Mouse (Mus musculus): ENCODE results near the gene Tkt.
"Not testable (repeated sequence)": the region's sequence is repeated elsewhere in the genome, so short reads cannot be mapped to it uniquely, and the experiment has no call there.

Gene Tkt

GRCm38 (mm10) chr14:30553185-30553584, 5.0 kb downstream of the Tkt start:
- peak; percentile 59 for DNase-seq (ENCODE audit: low spot score)

GRCm38 (mm10) chr14:30556651-30557050, 8.5 kb downstream of the Tkt start:
- no peak for DNase-seq (ENCODE audit: low spot score)

- no peak for DNase-seq (ENCODE audit: low spot score)
Measured at GRCm38 (mm10) chr14:30557730-30558129, 9.6 kb downstream of the Tkt start.

- DNase-seq (ENCODE audit: low spot score), result no peak
Measured at GRCm38 (mm10) chr14:30559321-30559850, 11.2 kb downstream of the Tkt start.

- DNase-seq (ENCODE audit: low spot score), result no peak
Measured at GRCm38 (mm10) chr14:30560803-30561389, 12.7 kb downstream of the Tkt start.

GRCm38 (mm10) chr14:30561470-30562187, 13.5 kb downstream of the Tkt start:
- DNase-seq (ENCODE audit: low spot score), result no peak

GRCm38 (mm10) chr14:30562343-30562742, 14.2 kb downstream of the Tkt start:
- no peak for DNase-seq (ENCODE audit: low spot score)

- peak; percentile 38 for DNase-seq (ENCODE audit: low spot score)
Measured at GRCm38 (mm10) chr14:30564451-30564850, 16.3 kb downstream of the Tkt start.

GRCm38 (mm10) chr14:30566317-30566716, 18.2 kb downstream of the Tkt start:
- DNase-seq (ENCODE audit: low spot score), result no peak

- no peak for DNase-seq (ENCODE audit: low spot score)
Measured at GRCm38 (mm10) chr14:30568016-30568415, 19.9 kb downstream of the Tkt start.

GRCm38 (mm10) chr14:30570303-30570702, 22.1 kb downstream of the Tkt start:
- no peak for DNase-seq (ENCODE audit: low spot score)

GRCm38 (mm10) chr14:30572253-30572652, 24.1 kb downstream of the Tkt start:
- no peak for DNase-seq (ENCODE audit: low spot score)

- DNase-seq (ENCODE audit: low spot score), result no peak
Measured at GRCm38 (mm10) chr14:30573235-30573634, 25.1 kb downstream of the Tkt start.

- DNase-seq (ENCODE audit: low spot score), result peak; percentile 77
Measured at GRCm38 (mm10) chr14:30573983-30574584, 25.9 kb downstream of the Tkt start.

GRCm38 (mm10) chr14:30575791-30576190, 27.6 kb downstream of the Tkt start:
- DNase-seq (ENCODE audit: low spot score), result no peak

- no peak for DNase-seq (ENCODE audit: low spot score)
Measured at GRCm38 (mm10) chr14:30576260-30576659, 28.1 kb downstream of the Tkt start.

- DNase-seq (ENCODE audit: low spot score), result not testable (repeated sequence)
Measured at GRCm38 (mm10) chr14:30577303-30578062, 29.3 kb downstream of the Tkt start.

GRCm38 (mm10) chr14:30579180-30579579, 31.0 kb downstream of the Tkt start:
- DNase-seq (ENCODE audit: low spot score), result no peak

- DNase-seq (ENCODE audit: low spot score), result no peak
Measured at GRCm38 (mm10) chr14:30579882-30580281, 31.7 kb downstream of the Tkt start.

GRCm38 (mm10) chr14:30581238-30581637, 33.1 kb downstream of the Tkt start:
- DNase-seq (ENCODE audit: low spot score), result no peak

- no peak for DNase-seq (ENCODE audit: low spot score)
Measured at GRCm38 (mm10) chr14:30584077-30584476, 35.9 kb downstream of the Tkt start.

- DNase-seq (ENCODE audit: low spot score), result no peak
Measured at GRCm38 (mm10) chr14:30584497-30585251, 36.5 kb downstream of the Tkt start.

Data from adipocyte (in vitro differentiated cells).